Mouse (Mus musculus): ENCODE results near the gene Atg2a. TPM values are rescaled to one million over a fixed set of nuclear protein-coding genes. Genes with fewer than 3 reads are reported as not detected.
A peak's percentile ranks its signal among the peaks of the same experiment; 100 is the strongest.

Gene Atg2a
- total and polyA plus RNA-seq, 3 experiments: 2.8 to 13.9 (median 9.5) TPM

DNA sequence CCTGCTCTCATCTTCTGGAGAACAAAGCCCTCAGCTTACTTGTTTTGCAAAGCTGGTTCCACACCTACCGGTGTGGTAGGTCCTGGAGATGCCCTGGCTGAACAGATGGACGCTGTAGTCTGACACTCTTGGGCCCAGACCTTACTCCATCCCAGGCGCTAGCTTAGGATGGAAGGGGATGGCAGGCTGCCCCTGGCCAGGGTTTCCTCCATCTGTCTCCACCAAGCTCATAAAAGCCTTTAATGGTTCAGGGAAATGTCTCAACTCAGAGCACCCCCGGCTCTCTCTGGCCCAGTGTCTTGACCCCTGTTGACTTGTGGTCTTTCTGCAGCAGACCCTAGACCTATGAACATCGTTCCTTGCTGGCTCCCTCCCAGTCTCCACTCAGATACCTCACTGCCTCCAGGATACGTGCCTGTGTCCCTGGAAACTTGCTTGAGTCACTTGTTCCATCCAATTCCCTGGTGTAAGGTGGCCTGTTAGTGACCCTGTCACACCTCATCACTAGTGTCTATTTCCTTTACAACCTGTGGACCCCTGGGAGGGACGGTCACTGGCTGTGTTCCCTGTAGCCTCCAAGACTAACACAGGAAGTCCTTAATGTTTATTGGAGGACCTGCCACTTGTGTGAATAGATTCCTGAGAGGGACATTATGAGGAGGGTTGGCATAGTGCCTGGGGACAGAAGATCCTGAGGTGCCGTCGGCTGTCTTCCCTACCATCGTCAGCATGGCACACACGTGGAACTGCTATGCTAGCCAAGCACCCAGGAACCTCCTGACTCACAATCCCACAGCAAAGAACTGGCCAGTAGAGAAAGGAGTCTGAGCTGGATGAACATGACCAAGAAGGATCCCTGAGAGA lies 26.1 kb downstream of the Atg2a start:
- dilution Hi-C loops (cut with MboI; ENCODE audit: extremely low pct_ligation_motif_present, extremely low pct_unique_long_range_greater_than_20kb, low sequenced_read_pairs) (no loop called here), in situ Hi-C loops (cut with MboI; ENCODE audit: low pct_ligation_motif_present, low pct_unique_long_range_greater_than_20kb, low sequenced_read_pairs) (no loop called here)
- Histone ChIP-seq H3K79me2 (replicated peaks; ENCODE audit: control insufficient read depth, extremely low read depth, insufficient read depth, poor library complexity, severe bottlenecking) (no peaks in the 10 kb centered on the region), H3K4me3 (replicated peaks in 1 of 3; ENCODE audit: low read depth in 2 of 3, low read length in 2 of 3, poor library complexity in 1 of 3) (no peak overlapping the region), H3K4me2 (ENCODE audit: insufficient read depth, low read depth, poor library complexity, severe bottlenecking) (no peak overlapping the region), H3K27ac (ENCODE audit: insufficient read depth, low read depth) (no peak overlapping the region), H3K9me3 (replicated peaks; ENCODE audit: low read length) (no peaks in the 10 kb centered on the region), H3K9ac (ENCODE audit: insufficient read depth, low read depth) (no peak overlapping the region), H3K36me3 (replicated peaks in 1 of 2; ENCODE audit: control insufficient read depth in 1 of 2, insufficient read depth in 1 of 2, low read length in 1 of 2) (peaks cover 0 to 11% of the 10 kb centered on the region in 2 experiments), H3K27me3 (replicated peaks) (peaks cover 2% of the 10 kb centered on the region), H3K4me1 (ENCODE audit: control insufficient read depth in 1 of 2, insufficient read depth in 2 of 2) (peaks cover 5 to 22% of the 10 kb centered on the region in 2 experiments; a peak in 3 of 4 replicates)
- DNase-seq (ENCODE audit: extremely low read depth): no peak
- TF ChIP-seq CHD1 (IDR thresholded peaks at IDR 0.05; ENCODE audit: low read depth, low read length) (no peak), UBTF (IDR thresholded peaks at IDR 0.05; ENCODE audit: low read depth, low read length) (no peak), ZNF384 (IDR thresholded peaks at IDR 0.05; ENCODE audit: low read depth, low read length) (no peak), CHD2 (IDR thresholded peaks at IDR 0.05; ENCODE audit: low read length) (no peak), POLR2AphosphoS2 (IDR thresholded peaks at IDR 0.05; ENCODE audit: low read depth, low read length) (no peak), HCFC1 (IDR thresholded peaks at IDR 0.05; ENCODE audit: low read depth, low read length) (no peak), USF1 (IDR thresholded peaks at IDR 0.05; ENCODE audit: low read depth, low read length) (no peak)

DNA sequence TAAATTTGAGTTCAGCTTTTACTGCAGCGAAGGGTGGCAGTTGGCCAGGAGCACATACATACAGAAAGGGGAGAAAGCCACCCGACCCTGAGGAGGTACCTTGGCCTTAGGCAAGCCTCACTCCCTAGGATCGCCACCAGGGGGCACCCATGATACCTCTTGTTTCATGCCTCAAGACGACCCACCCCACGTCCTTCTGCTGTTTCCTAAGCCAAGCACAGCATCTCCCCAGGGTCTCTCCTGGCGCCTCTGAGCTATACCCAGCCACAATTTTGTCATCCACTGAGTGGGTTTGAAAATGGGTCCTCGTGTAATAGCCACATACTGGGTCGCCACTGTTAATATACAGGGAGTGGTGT lies 26.7 kb downstream of the Atg2a start:
- Histone ChIP-seq H3K27ac (ENCODE audit: insufficient read depth, low read depth) (peak overlapping the region; percentile 3; the same call in 1 of the 2 replicates), H3K9ac (ENCODE audit: insufficient read depth, low read depth) (no peak overlapping the region; the same call in 1 of the 2 replicates), H3K4me3 (replicated peaks in 1 of 3; ENCODE audit: low read depth in 2 of 3, low read length in 2 of 3, poor library complexity in 1 of 3) (no peak overlapping the region), H3K36me3 (replicated peaks in 1 of 2; ENCODE audit: control insufficient read depth in 1 of 2, insufficient read depth in 1 of 2, low read length in 1 of 2) (peaks cover 0 to 5% of the 10 kb centered on the region in 2 experiments), H3K4me2 (ENCODE audit: insufficient read depth, low read depth, poor library complexity, severe bottlenecking) (0 out of 2 replicates have a peak overlapping the region, but pooled peaks have one; percentile 10), H3K79me2 (replicated peaks; ENCODE audit: control insufficient read depth, extremely low read depth, insufficient read depth, poor library complexity, severe bottlenecking) (no peaks in the 10 kb centered on the region), H3K9me3 (replicated peaks; ENCODE audit: low read length) (no peaks in the 10 kb centered on the region), H3K4me1 (ENCODE audit: control insufficient read depth in 1 of 2, insufficient read depth in 2 of 2) (peaks cover 5 to 28% of the 10 kb centered on the region in 2 experiments), H3K27me3 (replicated peaks) (peaks cover 2% of the 10 kb centered on the region)
- DNase-seq (ENCODE audit: extremely low read depth): peak; percentile 94
- in situ Hi-C loops (cut with MboI; ENCODE audit: low pct_ligation_motif_present, low pct_unique_long_range_greater_than_20kb, low sequenced_read_pairs) (no loop called here), dilution Hi-C loops (cut with MboI; ENCODE audit: extremely low pct_ligation_motif_present, extremely low pct_unique_long_range_greater_than_20kb, low sequenced_read_pairs) (no loop called here)
- peak; percentile 29; the same call in 1 of the 2 replicates for TF ChIP-seq MEF2A (IDR thresholded peaks at IDR 0.05; ENCODE audit: borderline replicate concordance, low read depth, low read length)
- TF ChIP-seq PAX5 (IDR thresholded peaks at IDR 0.05; ENCODE audit: low read length): no peak
- TF ChIP-seq E2F4 (IDR thresholded peaks at IDR 0.05; ENCODE audit: insufficient replicate concordance, low read depth, low read length): no peak
- peak; percentile 28; the same call in 1 of the 2 replicates for TF ChIP-seq TCF12 (IDR thresholded peaks at IDR 0.05; ENCODE audit: low read depth, low read length)
- no peak for TF ChIP-seq USF2 (conservative IDR thresholded peaks at IDR 0.05; ENCODE audit: low read depth, low read length)
- TF ChIP-seq SMC3 (IDR thresholded peaks at IDR 0.05; ENCODE audit: low read depth, low read length): peak; percentile 98
- TF ChIP-seq CTCF (conservative IDR thresholded peaks at IDR 0.05 in 1 of 2, IDR thresholded peaks at IDR 0.05 in 1 of 2; ENCODE audit: low read depth in 2 of 2, low read length in 2 of 2): peak; percentile 65 to 91
- TF ChIP-seq IRF4 (IDR thresholded peaks at IDR 0.05; ENCODE audit: low read depth, low read length): peak; percentile 42; the same call in 1 of the 2 replicates
- peak; percentile 34; the same call in 1 of the 2 replicates for TF ChIP-seq NELFE (IDR thresholded peaks at IDR 0.05; ENCODE audit: low read depth, low read length)
- peak; percentile 90 for TF ChIP-seq ZC3H11A (IDR thresholded peaks at IDR 0.05; ENCODE audit: low read depth, low read length)
- no peak for TF ChIP-seq NRF1 (IDR thresholded peaks at IDR 0.05; ENCODE audit: low read depth, low read length)
- TF ChIP-seq MXI1 (IDR thresholded peaks at IDR 0.05; ENCODE audit: low read depth, low read length): peak; percentile 43; the same call in 1 of the 2 replicates
- TF ChIP-seq RAD21 (IDR thresholded peaks at IDR 0.05; ENCODE audit: low read depth, low read length): peak; percentile 82
- TF ChIP-seq POLR2A (IDR thresholded peaks at IDR 0.05; ENCODE audit: low read depth, low read length): no peak
